Mouse (Mus musculus): ENCODE results near the gene 6030452D12Rik. TPM values are rescaled to one million over a fixed set of nuclear protein-coding genes. Genes with fewer than 3 reads are reported as not detected.

Gene 6030452D12Rik
- total and polyA plus RNA-seq, 3 experiments, result not detected

DNA sequence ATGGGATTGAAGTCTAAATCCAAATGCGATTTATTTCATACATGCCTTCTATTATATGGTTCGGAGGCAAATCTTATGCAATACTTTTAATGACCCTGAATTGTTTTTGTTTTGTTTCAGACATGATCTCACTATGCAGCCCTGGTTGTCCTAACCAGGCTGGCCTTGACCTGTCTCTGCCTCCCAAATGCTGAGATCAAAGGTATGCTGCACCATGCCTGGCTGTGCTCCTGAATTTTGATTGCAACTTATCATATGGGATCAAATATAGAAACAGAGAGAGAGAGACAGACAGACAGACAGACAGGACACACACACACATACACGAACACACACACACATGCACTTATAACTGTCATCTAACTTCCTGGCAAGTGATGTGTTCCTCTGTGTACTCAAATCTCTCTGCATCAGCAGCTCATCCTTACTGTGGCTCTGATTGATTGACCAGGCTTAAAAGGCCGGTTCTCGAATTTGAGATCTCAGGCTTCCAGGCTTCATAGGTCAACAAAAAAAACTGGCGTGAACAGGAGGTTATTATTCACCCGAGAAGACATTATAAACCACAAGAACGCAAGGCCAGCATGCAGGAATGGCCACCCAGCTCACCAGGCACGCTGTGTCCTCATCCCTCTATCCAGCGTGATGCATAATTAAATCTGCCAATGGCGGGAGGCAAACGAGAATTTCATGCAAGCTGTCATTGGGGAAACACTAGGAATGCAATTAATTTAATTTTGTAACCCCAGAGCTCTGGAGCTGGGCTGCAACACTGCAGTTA is 47.4 kb upstream of the 6030452D12Rik start:
- in situ Hi-C loops (cut with MboI; ENCODE audit: low pct_ligation_motif_present, low pct_unique_long_range_greater_than_20kb, low sequenced_read_pairs) (no loop called here), dilution Hi-C loops (cut with MboI; ENCODE audit: extremely low pct_ligation_motif_present, extremely low pct_unique_long_range_greater_than_20kb, low sequenced_read_pairs) (no loop called here)
- Histone ChIP-seq H3K9ac (ENCODE audit: insufficient read depth, low read depth) (no peak overlapping the region), H3K4me1 (ENCODE audit: control insufficient read depth in 1 of 2, insufficient read depth in 2 of 2) (no peaks in the 10 kb centered on the region), H3K27ac (ENCODE audit: insufficient read depth, low read depth) (no peak overlapping the region), H3K9me3 (replicated peaks; ENCODE audit: low read length) (no peaks in the 10 kb centered on the region), H3K79me2 (replicated peaks; ENCODE audit: control insufficient read depth, extremely low read depth, insufficient read depth, poor library complexity, severe bottlenecking) (no peaks in the 10 kb centered on the region), H3K27me3 (replicated peaks) (no peaks in the 10 kb centered on the region), H3K4me3 (replicated peaks in 1 of 3; ENCODE audit: low read depth in 2 of 3, low read length in 2 of 3, poor library complexity in 1 of 3) (no peak overlapping the region), H3K36me3 (replicated peaks in 1 of 2; ENCODE audit: control insufficient read depth in 1 of 2, insufficient read depth in 1 of 2, low read length in 1 of 2) (no peaks in the 10 kb centered on the region), H3K4me2 (ENCODE audit: insufficient read depth, low read depth, poor library complexity, severe bottlenecking) (no peak overlapping the region)
- TF ChIP-seq USF1 (IDR thresholded peaks at IDR 0.05; ENCODE audit: low read depth, low read length) (no peak), ELF1 (IDR thresholded peaks at IDR 0.05; ENCODE audit: low read depth, low read length) (no peak), CTCF (conservative IDR thresholded peaks at IDR 0.05 in 1 of 2, IDR thresholded peaks at IDR 0.05 in 1 of 2; ENCODE audit: low read depth in 2 of 2, low read length in 2 of 2) (no peak), ZKSCAN1 (IDR thresholded peaks at IDR 0.05; ENCODE audit: borderline replicate concordance, low read depth, low read length) (no peak), USF2 (conservative IDR thresholded peaks at IDR 0.05; ENCODE audit: low read depth, low read length) (no peak), MAFK (IDR thresholded peaks at IDR 0.05; ENCODE audit: insufficient replicate concordance, low read length) (no peak), ZC3H11A (IDR thresholded peaks at IDR 0.05; ENCODE audit: low read depth, low read length) (no peak), E2F4 (IDR thresholded peaks at IDR 0.05; ENCODE audit: insufficient replicate concordance, low read depth, low read length) (no peak), HCFC1 (IDR thresholded peaks at IDR 0.05; ENCODE audit: low read depth, low read length) (no peak)
- DNase-seq (ENCODE audit: extremely low read depth), result no peak

GRCm38 (mm10) chr8:106454036-106454435 is 46.3 kb upstream of the 6030452D12Rik start:
- Histone ChIP-seq H3K4me2 (ENCODE audit: insufficient read depth, low read depth, poor library complexity, severe bottlenecking) (no peak overlapping the region), H3K9ac (ENCODE audit: insufficient read depth, low read depth) (no peak overlapping the region), H3K4me1 (ENCODE audit: control insufficient read depth in 1 of 2, insufficient read depth in 2 of 2) (no peaks in the 10 kb centered on the region), H3K9me3 (replicated peaks; ENCODE audit: low read length) (no peaks in the 10 kb centered on the region), H3K79me2 (replicated peaks; ENCODE audit: control insufficient read depth, extremely low read depth, insufficient read depth, poor library complexity, severe bottlenecking) (no peaks in the 10 kb centered on the region), H3K27ac (ENCODE audit: insufficient read depth, low read depth) (no peak overlapping the region), H3K36me3 (replicated peaks in 1 of 2; ENCODE audit: control insufficient read depth in 1 of 2, insufficient read depth in 1 of 2, low read length in 1 of 2) (no peaks in the 10 kb centered on the region), H3K27me3 (replicated peaks) (no peaks in the 10 kb centered on the region), H3K4me3 (replicated peaks in 1 of 3; ENCODE audit: low read depth in 2 of 3, low read length in 2 of 3, poor library complexity in 1 of 3) (no peak overlapping the region)
- dilution Hi-C loops (cut with MboI; ENCODE audit: extremely low pct_ligation_motif_present, extremely low pct_unique_long_range_greater_than_20kb, low sequenced_read_pairs), result no loop called here
- no peak for DNase-seq (ENCODE audit: extremely low read depth)
- TF ChIP-seq MAFK (IDR thresholded peaks at IDR 0.05; ENCODE audit: insufficient replicate concordance, low read length) (no peak), MXI1 (IDR thresholded peaks at IDR 0.05; ENCODE audit: low read depth, low read length) (no peak), POLR2A (IDR thresholded peaks at IDR 0.05; ENCODE audit: low read depth, low read length) (no peak), GABPA (IDR thresholded peaks at IDR 0.05; ENCODE audit: insufficient replicate concordance, low read depth, low read length) (no peak), SIN3A (IDR thresholded peaks at IDR 0.05; ENCODE audit: low read length) (no peak), E2F4 (IDR thresholded peaks at IDR 0.05; ENCODE audit: insufficient replicate concordance, low read depth, low read length) (no peak), ZKSCAN1 (IDR thresholded peaks at IDR 0.05; ENCODE audit: borderline replicate concordance, low read depth, low read length) (no peak), RAD21 (IDR thresholded peaks at IDR 0.05; ENCODE audit: low read depth, low read length) (no peak), JUN (IDR thresholded peaks at IDR 0.05; ENCODE audit: insufficient read depth, low read depth, low read length) (no peak), CTCF (conservative IDR thresholded peaks at IDR 0.05 in 1 of 2, IDR thresholded peaks at IDR 0.05 in 1 of 2; ENCODE audit: low read depth in 2 of 2, low read length in 2 of 2) (no peak), ZMIZ1 (IDR thresholded peaks at IDR 0.05; ENCODE audit: low read depth, low read length) (no peak), MAZ (IDR thresholded peaks at IDR 0.05; ENCODE audit: low read depth, low read length) (no peak)
- in situ Hi-C loops (cut with MboI; ENCODE audit: low pct_ligation_motif_present, low pct_unique_long_range_greater_than_20kb, low sequenced_read_pairs), result no loop called here
